Mouse (Mus musculus): Measurements from ENCODE around the gene Clmp.
"Not testable (repeated sequence)": the region's sequence is repeated elsewhere in the genome, so short reads cannot be mapped to it uniquely, and the experiment has no call there.

The Clmp gene

GRCm38 (mm10) chr9:40730701-40731590, 45.2 kb downstream of the Clmp start:
- peak; percentile 56 for DNase-seq (ENCODE audit: inconsistent ontology term)

GRCm38 (mm10) chr9:40731591-40732048, 45.9 kb downstream of the Clmp start:
- no peak for DNase-seq (ENCODE audit: inconsistent ontology term)

GRCm38 (mm10) chr9:40732302-40732701, 46.5 kb downstream of the Clmp start:
- DNase-seq (ENCODE audit: inconsistent ontology term), result no peak

- no peak for DNase-seq (ENCODE audit: inconsistent ontology term)
Observed at GRCm38 (mm10) chr9:40737117-40737516, 51.4 kb downstream of the Clmp start.

- DNase-seq (ENCODE audit: inconsistent ontology term), result no peak
Observed at GRCm38 (mm10) chr9:40743525-40744034, 57.8 kb downstream of the Clmp start.

GRCm38 (mm10) chr9:40744233-40744632, 58.5 kb downstream of the Clmp start:
- no peak for DNase-seq (ENCODE audit: inconsistent ontology term)

GRCm38 (mm10) chr9:40746796-40747195, 61.0 kb downstream of the Clmp start:
- no peak for DNase-seq (ENCODE audit: inconsistent ontology term)

GRCm38 (mm10) chr9:40747249-40747648, 61.5 kb downstream of the Clmp start:
- DNase-seq (ENCODE audit: inconsistent ontology term), result no peak

GRCm38 (mm10) chr9:40749832-40750620, 64.3 kb downstream of the Clmp start:
- no peak for DNase-seq (ENCODE audit: inconsistent ontology term)

GRCm38 (mm10) chr9:40751749-40752148, 66.0 kb downstream of the Clmp start:
- no peak for DNase-seq (ENCODE audit: inconsistent ontology term)

- DNase-seq (ENCODE audit: inconsistent ontology term), result peak; percentile 35
Observed at GRCm38 (mm10) chr9:40756401-40756800, 70.6 kb downstream of the Clmp start.

- DNase-seq (ENCODE audit: inconsistent ontology term), result peak; percentile 49
Observed at GRCm38 (mm10) chr9:40757105-40757626, 71.4 kb downstream of the Clmp start.

GRCm38 (mm10) chr9:40757685-40758270, 72.0 kb downstream of the Clmp start:
- peak; percentile 75 for DNase-seq (ENCODE audit: inconsistent ontology term)

- DNase-seq (ENCODE audit: inconsistent ontology term), result no peak
Observed at GRCm38 (mm10) chr9:40762354-40762753, 76.6 kb downstream of the Clmp start.

GRCm38 (mm10) chr9:40764887-40765580, 79.3 kb downstream of the Clmp start:
- no peak for DNase-seq (ENCODE audit: inconsistent ontology term)

- DNase-seq (ENCODE audit: inconsistent ontology term), result no peak
Observed at GRCm38 (mm10) chr9:40765581-40765940, 79.8 kb downstream of the Clmp start.

GRCm38 (mm10) chr9:40766058-40766605, 80.4 kb downstream of the Clmp start:
- no peak for DNase-seq (ENCODE audit: inconsistent ontology term)

GRCm38 (mm10) chr9:40767946-40768345, 82.2 kb downstream of the Clmp start:
- DNase-seq (ENCODE audit: inconsistent ontology term), result no peak

- DNase-seq (ENCODE audit: inconsistent ontology term), result no peak
Observed at GRCm38 (mm10) chr9:40772246-40772645, 86.5 kb downstream of the Clmp start.

GRCm38 (mm10) chr9:40773142-40773541, 87.4 kb downstream of the Clmp start:
- not testable (repeated sequence) for DNase-seq (ENCODE audit: inconsistent ontology term)

GRCm38 (mm10) chr9:40773869-40774268, 88.1 kb downstream of the Clmp start:
- no peak for DNase-seq (ENCODE audit: inconsistent ontology term)

Measured in Muller cell, postnatal 12 days (primary cell).